Mouse (Mus musculus): ENCODE measurements around the gene Mrgpre.

DNA sequence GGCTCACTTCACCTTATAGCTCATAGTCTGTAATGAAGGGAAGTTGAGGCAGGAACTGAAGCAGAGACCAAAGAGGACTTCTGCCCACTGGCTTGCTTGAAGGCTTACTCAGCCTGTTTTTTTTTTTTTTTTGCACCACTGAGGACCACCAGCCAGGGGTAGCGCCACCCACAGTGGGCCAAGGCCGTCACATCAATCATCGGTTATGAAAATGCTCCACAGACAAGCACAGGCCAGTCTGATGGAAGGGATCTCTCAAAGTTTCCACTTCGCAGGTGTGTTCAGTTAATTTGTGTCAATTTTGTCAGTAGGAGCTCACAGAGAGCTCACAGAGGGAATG lies 38.9 kb upstream of the Mrgpre start:
- TF ChIP-seq CTCF (IDR thresholded peaks at IDR 0.05; ENCODE audit: borderline replicate concordance, extremely low read depth, insufficient read depth, insufficient read length) (no peak), POLR2A (IDR thresholded peaks at IDR 0.05; ENCODE audit: borderline replicate concordance, extremely low read depth, insufficient read depth, insufficient read length, poor library complexity, severe bottlenecking) (no peak)

Measured in brain, embryonic 14.5 days (tissue).